Mouse (Mus musculus): ENCODE measurements at regions not wholly inside any gene's neighbourhood (a gene's known extent, or its start where the extent isn't known, plus 50 kb on each side); places are given as distances from the start of the nearest gene placed in this dataset. TPM values are rescaled to one million over a fixed set of nuclear protein-coding genes. Genes with fewer than 3 reads are reported as not detected.
"Not testable (repeated sequence)": the region's sequence is repeated elsewhere in the genome, so short reads cannot be mapped to it uniquely, and the experiment has no call there.

GRCm38 (mm10) chr12:114564329-114564728, 1020.6 kb downstream of the Adam6a start:
- DNase-seq (ENCODE audit: low spot score) = no peak

GRCm38 (mm10) chr12:114583371-114583770, 1039.7 kb downstream of the Adam6a start:
- no peak for DNase-seq (ENCODE audit: low spot score)

GRCm38 (mm10) chr12:114587227-114587626, 1043.5 kb downstream of the Adam6a start:
- DNase-seq (ENCODE audit: low spot score) = no peak

- no peak for DNase-seq (ENCODE audit: low spot score)
Observed at GRCm38 (mm10) chr12:114597672-114598071, 1054.0 kb downstream of the Adam6a start.

GRCm38 (mm10) chr12:114609171-114609570, 1065.5 kb downstream of the Adam6a start:
- DNase-seq (ENCODE audit: low spot score) = no peak

- DNase-seq (ENCODE audit: low spot score) = no peak
Observed at GRCm38 (mm10) chr12:114612108-114612507, 1068.4 kb downstream of the Adam6a start.

- DNase-seq (ENCODE audit: low spot score) = no peak
Observed at GRCm38 (mm10) chr12:114615179-114615578, 1071.5 kb downstream of the Adam6a start.

- DNase-seq (ENCODE audit: low spot score) = no peak
Observed at GRCm38 (mm10) chr12:114615712-114616111, 1072.0 kb downstream of the Adam6a start.

GRCm38 (mm10) chr12:114641089-114641488, 1097.4 kb downstream of the Adam6a start:
- DNase-seq (ENCODE audit: low spot score) = no peak

- DNase-seq (ENCODE audit: low spot score) = no peak
Observed at GRCm38 (mm10) chr12:114646372-114646771, 1102.7 kb downstream of the Adam6a start.

- not testable (repeated sequence) for DNase-seq (ENCODE audit: low spot score)
Observed at GRCm38 (mm10) chr12:114650432-114651101, 1106.9 kb downstream of the Adam6a start.

GRCm38 (mm10) chr12:114657134-114657533, 1113.4 kb downstream of the Adam6a start:
- not testable (repeated sequence) for DNase-seq (ENCODE audit: low spot score)

Small RNAs in the stretch of these regions (microRNA-seq; reads per million reads assigned to microRNA genes)
- gene Mir7094-1 (not detected), gene Mir7094-2 (not detected)

All from heart, adult 8-10 months (tissue).